Mouse (Mus musculus) myocyte (in vitro differentiated cells): ENCODE measurements around the gene Gnat1. TPM values are rescaled to one million over a fixed set of nuclear protein-coding genes. Genes with fewer than 3 reads are reported as not detected.
A peak's percentile ranks its signal among the peaks of the same experiment; 100 is the strongest.

ENCODE experiments used
- H3K27me3 ChIP-seq: one replicate; pipeline ENCODE4 v1.6.1; 2011; ENCODE audit not compliant: control insufficient read depth, insufficient read depth, insufficient read length
- H3K36me3 ChIP-seq: one replicate; pipeline ENCODE4 v1.6.1; 2011; ENCODE audit not compliant: control insufficient read depth, insufficient read depth
- H3K4me2 ChIP-seq: one replicate; pipeline ENCODE4 v1.6.1; 2011; ENCODE audit warnings: low read depth, control low read depth
- H3K4me3 ChIP-seq: one replicate; pipeline ENCODE4 v1.5.1; 2011; ENCODE audit warnings: mild to moderate bottlenecking, control low read depth, moderate library complexity
- H3K79me2 ChIP-seq: one replicate; pipeline ENCODE4 v1.6.1; 2011; ENCODE audit not compliant: control insufficient read depth, insufficient read depth
- H3ac ChIP-seq: one replicate; pipeline ENCODE4 v1.6.1; 2011; ENCODE audit not compliant: control insufficient read depth, insufficient read length
- CEBPB ChIP-seq: IDR thresholded peaks from 2 replicates; pipeline ENCODE4 v1.6.1; 2011; ENCODE audit warnings: mild to moderate bottlenecking, moderate library complexity; ENCODE audit not compliant: poor library complexity, insufficient read depth, severe bottlenecking
- E2F4 ChIP-seq: IDR thresholded peaks from one replicate; pipeline ENCODE4 v1.6.1; 2011; ENCODE audit warnings: mild to moderate bottlenecking, control low read depth, moderate library complexity; ENCODE audit not compliant: insufficient read depth
- MAX ChIP-seq: IDR thresholded peaks from one replicate; pipeline ENCODE4 v1.6.1; 2011; ENCODE audit warnings: low read depth, mild to moderate bottlenecking, control low read depth
- MYOD1 ChIP-seq, 3 experiments: IDR thresholded peaks; one replicate each; pipeline ENCODE4 v1.6.1; 2011; ENCODE audit warnings: control low read depth in 2 of 3, low read depth in 2 of 3, mild to moderate bottlenecking in 2 of 3, moderate library complexity in 1 of 3; ENCODE audit not compliant: insufficient read length in 2 of 3, control insufficient read depth in 1 of 3
- MYOG ChIP-seq, 3 experiments: IDR thresholded peaks; one replicate each; pipeline ENCODE4 v1.6.1; 2011; ENCODE audit warnings: control low read depth in 2 of 3, low read depth in 2 of 3, mild to moderate bottlenecking in 2 of 3; ENCODE audit not compliant: insufficient read length in 2 of 3, control insufficient read depth in 1 of 3, insufficient read depth in 1 of 3
- POLR2A ChIP-seq: IDR thresholded peaks from one replicate; pipeline ENCODE4 v1.6.1; 2011; ENCODE audit warnings: low read depth, mild to moderate bottlenecking, control low read depth, moderate library complexity; ENCODE audit not compliant: insufficient read length
- POLR2AphosphoS2 ChIP-seq: IDR thresholded peaks from one replicate; pipeline ENCODE4 v1.6.1; 2011; ENCODE audit warnings: low read depth, control low read depth; ENCODE audit not compliant: insufficient read length
- REST ChIP-seq: IDR thresholded peaks from one replicate; pipeline ENCODE4 v1.6.1; 2011; ENCODE audit warnings: mild to moderate bottlenecking, control low read depth, moderate library complexity; ENCODE audit not compliant: insufficient read depth, insufficient read length
- SRF ChIP-seq: IDR thresholded peaks from one replicate; pipeline ENCODE4 v1.6.1; 2011; ENCODE audit warnings: low read depth; ENCODE audit not compliant: control insufficient read depth, insufficient read length
- TCF12 ChIP-seq: IDR thresholded peaks from one replicate; pipeline ENCODE4 v1.6.1; 2011; ENCODE audit warnings: mild to moderate bottlenecking, control low read depth; ENCODE audit not compliant: poor library complexity, insufficient read depth, severe bottlenecking
- TCF3 ChIP-seq: IDR thresholded peaks from one replicate; pipeline ENCODE4 v1.6.1; 2011; ENCODE audit warnings: low read depth, control low read depth; ENCODE audit not compliant: insufficient read length
- USF1 ChIP-seq: IDR thresholded peaks from one replicate; pipeline ENCODE4 v1.6.1; 2011; ENCODE audit warnings: low read depth, mild to moderate bottlenecking, control low read depth, moderate library complexity
- polyA plus RNA-seq: library from polyadenylated mRNA; unstranded; fragments of >200 nt; fragmentation: generic; extraction: Trizol; gene quantifications from one replicate; pipeline ENCODE4 v1.2.1, GENCODE M21; 2012; ENCODE audit warnings: missing spikeins

Gnat1 gene
- polyA plus RNA-seq, 1 experiment: not detected

DNA sequence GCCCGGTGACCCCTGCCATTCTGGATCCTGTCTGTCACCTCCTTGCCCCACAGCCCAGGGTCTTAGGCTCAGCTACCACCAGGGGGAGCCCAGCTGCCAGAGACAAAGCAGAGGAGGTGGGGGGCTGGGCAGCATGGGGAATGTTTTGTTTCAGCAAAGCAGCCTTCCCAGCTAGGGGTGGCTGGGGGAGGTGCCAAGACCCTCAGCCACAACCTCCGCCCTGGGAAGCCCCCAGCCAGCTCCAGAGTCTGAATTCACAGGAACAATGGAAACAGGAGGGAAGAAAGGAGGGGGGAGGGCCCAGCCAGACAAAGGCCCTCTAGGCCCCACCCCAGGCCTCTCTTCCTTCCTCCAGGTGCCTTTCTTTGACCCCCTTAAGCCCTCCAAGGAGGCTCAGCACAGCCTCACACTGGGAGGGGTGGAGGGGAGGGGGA is 52.7 kb downstream of the Gnat1 start:
- H3K36me3 ChIP-seq: peaks cover 7% of the 10 kb centered on the region

DNA sequence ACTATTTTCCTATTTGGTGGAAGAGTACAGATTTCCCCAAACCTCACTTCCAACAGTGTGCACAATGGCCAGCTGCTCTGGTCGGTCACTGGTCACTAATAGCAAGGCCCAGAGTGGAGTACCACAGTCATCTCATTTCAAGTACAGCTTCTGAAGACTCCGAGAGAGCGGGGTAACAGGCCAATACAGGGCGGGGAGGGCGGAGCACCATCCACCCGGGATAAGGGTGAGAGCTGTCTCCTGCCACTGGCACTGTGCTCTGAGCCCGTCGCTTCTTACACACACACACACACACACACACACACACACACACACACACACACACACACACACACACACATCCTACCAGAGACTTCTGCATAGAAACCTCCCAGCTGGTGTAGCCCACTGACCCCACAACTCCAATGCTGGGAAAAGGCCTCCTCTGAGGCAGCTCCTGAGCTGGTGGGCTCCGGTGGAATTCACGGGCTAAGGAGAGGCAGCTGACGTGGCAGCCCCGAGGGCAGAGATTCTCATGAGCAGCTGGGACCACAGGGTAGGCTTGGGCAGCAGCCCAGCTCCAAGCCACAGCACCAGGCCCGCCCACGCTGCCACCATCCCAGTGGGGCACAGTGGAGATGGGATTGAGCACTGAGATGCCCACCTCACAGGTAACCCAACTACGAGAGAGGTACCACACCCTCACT is 53.2 kb downstream of the Gnat1 start:
- Histone ChIP-seq H3ac (no peak overlapping the region), H3K27me3 (no peaks in the 10 kb centered on the region), H3K79me2 (peaks cover 84% of the 10 kb centered on the region), H3K4me3 (peak overlapping the region; percentile 6), H3K4me2 (peak overlapping the region; percentile 80), H3K36me3 (peaks cover 7% of the 10 kb centered on the region)
- TF ChIP-seq TCF12: no peak
- TF ChIP-seq POLR2AphosphoS2: no peak
- TF ChIP-seq REST: no peak
- TF ChIP-seq MYOG (IDR thresholded peaks at IDR 0.05; ENCODE audit: control insufficient read depth in 1 of 3, insufficient read depth in 1 of 3, insufficient read length in 2 of 3, low read depth in 2 of 3): peak; percentile 67 to 92 (median 75)
- TF ChIP-seq TCF3: peak; percentile 53
- TF ChIP-seq CEBPB: no peak
- TF ChIP-seq USF1: no peak
- no peak for TF ChIP-seq E2F4
- TF ChIP-seq POLR2A: no peak
- TF ChIP-seq SRF: no peak
- peak; percentile 25 to 94 (median 85) for TF ChIP-seq MYOD1 (IDR thresholded peaks at IDR 0.05; ENCODE audit: control insufficient read depth in 1 of 3, insufficient read length in 2 of 3, low read depth in 2 of 3)
- TF ChIP-seq MAX: no peak

More for the DNA sequence above, 52.7 kb downstream of the Gnat1 start:
- Histone ChIP-seq H3K27me3 (no peaks in the 10 kb centered on the region), H3K4me3 (no peak overlapping the region), H3ac (no peak overlapping the region), H3K79me2 (peaks cover 90% of the 10 kb centered on the region), H3K4me2 (peak overlapping the region; percentile 80)
- TF ChIP-seq USF1: no peak
- no peak for TF ChIP-seq TCF3
- TF ChIP-seq CEBPB: no peak
- no peak for TF ChIP-seq MAX
- TF ChIP-seq REST: no peak
- TF ChIP-seq MYOG (IDR thresholded peaks at IDR 0.05; ENCODE audit: control insufficient read depth in 1 of 3, insufficient read depth in 1 of 3, insufficient read length in 2 of 3, low read depth in 2 of 3): no peak
- TF ChIP-seq TCF12: no peak
- TF ChIP-seq SRF: no peak
- no peak for TF ChIP-seq E2F4
- TF ChIP-seq POLR2A: no peak
- no peak for TF ChIP-seq MYOD1 (IDR thresholded peaks at IDR 0.05; ENCODE audit: control insufficient read depth in 1 of 3, insufficient read length in 2 of 3, low read depth in 2 of 3)
- TF ChIP-seq POLR2AphosphoS2: no peak

DNA sequence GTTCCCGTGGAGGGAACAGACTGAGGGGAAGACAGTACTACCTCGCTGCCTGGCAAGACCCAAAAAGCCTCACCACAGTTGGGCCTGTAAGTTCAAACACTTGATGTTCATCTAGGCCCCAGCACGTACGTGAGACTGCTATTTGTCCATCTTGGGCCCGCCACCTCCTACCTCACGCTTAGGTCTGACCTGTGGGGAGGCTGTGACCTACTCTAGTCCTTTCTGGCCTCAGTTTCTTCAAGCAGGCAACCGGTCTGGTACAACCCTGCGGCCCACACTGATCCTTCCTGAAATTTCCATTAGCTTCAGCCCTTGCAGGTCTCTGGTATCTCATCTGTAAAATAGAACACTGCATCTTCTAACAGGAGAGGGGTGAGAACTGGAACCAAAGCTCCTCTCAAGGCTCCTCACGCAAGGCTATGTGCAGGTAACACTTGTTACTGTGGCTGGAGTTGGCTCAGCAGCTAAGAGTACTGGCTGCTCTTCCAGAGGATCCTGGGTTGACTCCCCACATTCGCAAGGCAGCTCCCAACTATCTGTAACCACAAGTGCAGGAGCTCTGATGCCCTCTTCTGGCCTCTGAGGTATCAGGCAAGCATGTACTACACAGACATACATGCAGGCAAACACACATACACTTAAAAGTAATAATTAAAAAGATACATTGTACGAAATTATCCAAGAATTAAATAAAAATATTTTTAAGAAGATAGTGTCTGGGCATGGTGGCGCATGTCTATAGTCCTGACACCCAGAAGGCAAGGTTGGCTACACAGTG is 54.0 kb downstream of the Gnat1 start:
- no peaks in the 10 kb centered on the region for H3K27me3 ChIP-seq
- H3ac ChIP-seq: no peak overlapping the region
- peak overlapping the region; percentile 80 for H3K4me2 ChIP-seq

DNA sequence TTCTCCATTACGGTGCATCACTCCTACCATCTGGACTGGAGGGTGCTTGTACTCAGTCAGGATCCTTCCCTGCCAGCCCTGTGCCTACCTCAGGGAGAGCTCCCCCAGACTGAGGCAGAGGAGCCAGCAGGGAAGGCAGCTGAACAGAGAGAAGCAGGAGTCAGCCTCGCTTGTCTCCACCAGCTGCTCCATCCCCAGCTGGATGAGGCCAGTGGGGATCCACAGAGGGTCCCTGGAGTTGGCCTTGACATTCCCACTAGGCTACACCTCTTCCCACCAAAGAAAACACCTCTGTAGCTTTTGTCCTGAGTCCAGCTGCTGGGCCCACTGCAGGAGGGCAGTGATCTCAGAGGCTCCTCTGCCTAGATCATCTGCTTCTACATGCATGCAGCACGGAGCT is 54.6 kb downstream of the Gnat1 start:
- Histone ChIP-seq H3K79me2 (peaks cover 71% of the 10 kb centered on the region), H3ac (no peak overlapping the region), H3K4me3 (no peak overlapping the region), H3K4me2 (peak overlapping the region; percentile 80), H3K27me3 (no peaks in the 10 kb centered on the region), H3K36me3 (peaks cover 7% of the 10 kb centered on the region)
- no peak for TF ChIP-seq POLR2AphosphoS2
- TF ChIP-seq TCF12: no peak
- TF ChIP-seq TCF3: no peak
- TF ChIP-seq USF1: no peak

More for the DNA sequence above, 54.0 kb downstream of the Gnat1 start:
- Histone ChIP-seq H3K79me2 (peaks cover 77% of the 10 kb centered on the region), H3K36me3 (peaks cover 7% of the 10 kb centered on the region), H3K4me3 (peak overlapping the region; percentile 6)
- TF ChIP-seq TCF3: no peak
- no peak for TF ChIP-seq USF1
- TF ChIP-seq MYOG (IDR thresholded peaks at IDR 0.05; ENCODE audit: control insufficient read depth in 1 of 3, insufficient read depth in 1 of 3, insufficient read length in 2 of 3, low read depth in 2 of 3): no peak
- TF ChIP-seq CEBPB: no peak
- no peak for TF ChIP-seq POLR2AphosphoS2
- no peak for TF ChIP-seq MAX
- TF ChIP-seq POLR2A: no peak
- no peak for TF ChIP-seq TCF12
- no peak for TF ChIP-seq REST
- TF ChIP-seq SRF: no peak
- TF ChIP-seq MYOD1 (IDR thresholded peaks at IDR 0.05; ENCODE audit: control insufficient read depth in 1 of 3, insufficient read length in 2 of 3, low read depth in 2 of 3): no peak
- no peak for TF ChIP-seq E2F4
